Mouse (Mus musculus) megakaryocyte-erythroid progenitor cell, adult 5-6 weeks (primary cell): Measurements from ENCODE around the gene Pou3f3. TPM values are rescaled to one million over a fixed set of nuclear protein-coding genes. Genes with fewer than 3 reads are reported as not detected.

Experiments
- ATAC-seq: replicated peaks from 2 replicates; pipeline ENCODE4 v1.8.0; 2016; ENCODE audit warnings: mild to moderate bottlenecking, inconsistent platforms; ENCODE audit not compliant: severe bottlenecking, poor library complexity, low FRiP score, low TSS enrichment
- total RNA-seq, 2 experiments: library from RNA; stranded (forward) in 1 of 2; stranded (reverse) in 1 of 2; fragments of 200-1000, 215-1000 nt in 1 of 2; fragments of >200 nt in 1 of 2; fragmentation: Nextera tagmentation in 1 of 2; gene quantifications; 2 replicates each; pipeline ENCODE4 v1.2.3; 2014 to 2017

The Pou3f3 gene
- total RNA-seq, 2 experiments from 2014 or later = not detected

GRCm38 (mm10) chr1:42745047-42745446 lies 49.5 kb downstream of the Pou3f3 start:
- ATAC-seq = no peak

GRCm38 (mm10) chr1:42749536-42750292 lies 54.1 kb downstream of the Pou3f3 start:
- ATAC-seq = no peak

Other genes with a start within 250 kb of the Pou3f3 start
- gene Mrps9, start 155.5 kb downstream of the Pou3f3 start, total RNA-seq (2014; fragmentation: Nextera tagmentation) = 92.2 and 100 TPM in 2 replicates
- 83.1 and 105 TPM in 2 replicates for gene Mrps9, start 155.5 kb downstream of the Pou3f3 start, total RNA-seq (2017)